Mouse (Mus musculus) embryonic facial prominence, embryonic 13.5 days (tissue): Measurements from ENCODE around the gene Cfap46. TPM values are rescaled to one million over a fixed set of nuclear protein-coding genes. Genes with fewer than 3 reads are reported as not detected.

ENCODE experiments used
- ATAC-seq: fragments of 200-750 bp; cut with Nextera tagmentation; 2 replicates; pipeline ENCODE4 v1.8.0; 2017; ENCODE audit warnings: low read depth; ENCODE audit not compliant: insufficient number of reproducible peaks, insufficient read depth, low FRiP score, low TSS enrichment
- H3K27ac ChIP-seq: fragments of 300-500 bp; sonication (generic); 2 replicates; pipeline ENCODE4 v1.5.1; 2015; ENCODE audit warnings: moderate library complexity, mild to moderate bottlenecking, inconsistent platforms
- H3K27me3 ChIP-seq: fragments of 300-500 bp; sonication (generic); 2 replicates; pipeline ENCODE4 v1.6.1; 2015; ENCODE audit warnings: mild to moderate bottlenecking, inconsistent platforms
- H3K36me3 ChIP-seq: fragments of 300-500 bp; sonication (generic); 2 replicates; pipeline ENCODE4 v1.6.1; 2015; ENCODE audit warnings: mild to moderate bottlenecking, inconsistent platforms
- H3K4me1 ChIP-seq: fragments of 300-500 bp; sonication (generic); 2 replicates; pipeline ENCODE4 v1.6.1; 2015; ENCODE audit warnings: inconsistent platforms
- H3K4me2 ChIP-seq: fragments of 300-500 bp; sonication (generic); 2 replicates; pipeline ENCODE4 v1.6.1; 2015; ENCODE audit warnings: moderate library complexity, mild to moderate bottlenecking, inconsistent platforms
- H3K4me3 ChIP-seq: fragments of 300-500 bp; sonication (generic); 2 replicates; pipeline ENCODE4 v1.5.1; 2015; ENCODE audit warnings: mild to moderate bottlenecking, inconsistent platforms
- H3K9ac ChIP-seq: fragments of 300-500 bp; sonication (generic); 2 replicates; pipeline ENCODE4 v1.6.1; 2015; ENCODE audit warnings: mild to moderate bottlenecking, inconsistent platforms
- H3K9me3 ChIP-seq: fragments of 300-500 bp; sonication (generic); 2 replicates; pipeline ENCODE4 v1.6.1; 2016; ENCODE audit warnings: inconsistent platforms
- WGBS: fragments of 180-500 bp; shearing (Covaris S2); methylation state at CpG from one replicate; pipeline ENCODE4 v1.1.7; 2015; ENCODE audit warnings: mixed read lengths; 5-methylcytosine and 5-hydroxymethylcytosine counted together
- polyA plus RNA-seq: library from polyadenylated mRNA; unstranded; fragments of >200 nt; fragmentation: Nextera tagmentation; extraction: Ambion mirVana; gene quantifications from 2 replicates; pipeline ENCODE4 v1.2.1, GENCODE M21; 2015

Gene Cfap46
- polyA plus RNA-seq, 1 experiment from 2014 or later = 0.76 TPM

GRCm38 (mm10) chr7:139572665-139573064 is 111.0 kb downstream of the Cfap46 start:
- no peak overlapping the region for H3K27ac ChIP-seq
- no peak overlapping the region for H3K4me2 ChIP-seq
- H3K27me3 ChIP-seq = peaks cover 9% of the 10 kb centered on the region
- H3K9me3 ChIP-seq = no peaks in the 10 kb centered on the region
- no peaks in the 10 kb centered on the region for H3K4me1 ChIP-seq
- no peak overlapping the region for H3K9ac ChIP-seq
- WGBS = 86% methylated on average over 3 of the region's 3 CpGs
- H3K4me3 ChIP-seq = no peak overlapping the region
- H3K36me3 ChIP-seq = peaks cover 39% of the 10 kb centered on the region
- ATAC-seq = no peak

- Histone ChIP-seq H3K27me3 (no peaks in the 10 kb centered on the region), H3K27ac (no peak overlapping the region), H3K9ac (no peak overlapping the region), H3K36me3 (peaks cover 35% of the 10 kb centered on the region), H3K9me3 (no peaks in the 10 kb centered on the region), H3K4me1 (no peaks in the 10 kb centered on the region), H3K4me2 (no peak overlapping the region), H3K4me3 (no peak overlapping the region)
- ATAC-seq = no peak
- 90% methylated on average over 5 of the region's 5 CpGs for WGBS
Measured at GRCm38 (mm10) chr7:139570788-139571187, 112.8 kb downstream of the Cfap46 start.

- Histone ChIP-seq H3K27me3 (no peaks in the 10 kb centered on the region), H3K4me3 (no peak overlapping the region), H3K4me1 (no peaks in the 10 kb centered on the region), H3K36me3 (peaks cover 29% of the 10 kb centered on the region), H3K27ac (no peak overlapping the region), H3K4me2 (no peak overlapping the region), H3K9ac (no peak overlapping the region), H3K9me3 (no peaks in the 10 kb centered on the region)
- no peak for ATAC-seq
- WGBS = 82% methylated on average over 8 of the region's 8 CpGs
Measured at GRCm38 (mm10) chr7:139566533-139566932, 117.1 kb downstream of the Cfap46 start.

GRCm38 (mm10) chr7:139565998-139566397 is 117.6 kb downstream of the Cfap46 start:
- H3K36me3 ChIP-seq = peaks cover 29% of the 10 kb centered on the region
- no peak overlapping the region for H3K4me2 ChIP-seq
- no peak overlapping the region for H3K27ac ChIP-seq
- no peak overlapping the region for H3K9ac ChIP-seq
- no peaks in the 10 kb centered on the region for H3K4me1 ChIP-seq
- no peaks in the 10 kb centered on the region for H3K27me3 ChIP-seq
- 77% methylated on average over 6 of the region's 6 CpGs for WGBS
- no peak overlapping the region for H3K4me3 ChIP-seq
- no peaks in the 10 kb centered on the region for H3K9me3 ChIP-seq
- ATAC-seq = no peak

- no peak for ATAC-seq
- H3K27ac ChIP-seq = no peak overlapping the region
Measured at GRCm38 (mm10) chr7:139564161-139564560, 119.5 kb downstream of the Cfap46 start.

GRCm38 (mm10) chr7:139563425-139563824 is 120.2 kb downstream of the Cfap46 start:
- ATAC-seq = no peak
- Histone ChIP-seq H3K27me3 (no peaks in the 10 kb centered on the region), H3K4me2 (no peak overlapping the region), H3K36me3 (peaks cover 39% of the 10 kb centered on the region), H3K4me3 (no peak overlapping the region), H3K27ac (no peak overlapping the region), H3K9me3 (no peaks in the 10 kb centered on the region), H3K9ac (no peak overlapping the region), H3K4me1 (no peaks in the 10 kb centered on the region)
- WGBS = 82% methylated on average over 4 of the region's 4 CpGs

More at GRCm38 (mm10) chr7:139564161-139564560, 119.5 kb downstream of the Cfap46 start:
- Histone ChIP-seq H3K9me3 (no peaks in the 10 kb centered on the region), H3K4me2 (no peak overlapping the region), H3K36me3 (peaks cover 33% of the 10 kb centered on the region), H3K4me1 (no peaks in the 10 kb centered on the region), H3K4me3 (no peak overlapping the region), H3K9ac (no peak overlapping the region), H3K27me3 (no peaks in the 10 kb centered on the region)
- 87% methylated on average over 2 of the region's 2 CpGs for WGBS

- Histone ChIP-seq H3K27ac (no peak overlapping the region), H3K4me1 (no peaks in the 10 kb centered on the region), H3K36me3 (peaks cover 21% of the 10 kb centered on the region), H3K4me2 (no peak overlapping the region), H3K4me3 (no peak overlapping the region), H3K9me3 (no peaks in the 10 kb centered on the region), H3K9ac (no peak overlapping the region), H3K27me3 (no peaks in the 10 kb centered on the region)
- 80% methylated on average over 10 of the region's 10 CpGs for WGBS
- ATAC-seq = no peak
Measured at GRCm38 (mm10) chr7:139559659-139560058, 124.0 kb downstream of the Cfap46 start.

GRCm38 (mm10) chr7:139556746-139557526 is 126.7 kb downstream of the Cfap46 start:
- peaks cover 15% of the 10 kb centered on the region for H3K36me3 ChIP-seq
- H3K4me3 ChIP-seq = no peak overlapping the region
- 30% methylated on average over 10 of the region's 10 CpGs for WGBS
- no peak overlapping the region for H3K4me2 ChIP-seq
- H3K4me1 ChIP-seq = no peaks in the 10 kb centered on the region
- no peaks in the 10 kb centered on the region for H3K27me3 ChIP-seq
- H3K9me3 ChIP-seq = no peaks in the 10 kb centered on the region
- ATAC-seq = no peak
- H3K27ac ChIP-seq = no peak overlapping the region
- no peak overlapping the region for H3K9ac ChIP-seq

- Histone ChIP-seq H3K36me3 (peaks cover 15% of the 10 kb centered on the region), H3K4me3 (no peak overlapping the region), H3K27ac (no peak overlapping the region), H3K27me3 (no peaks in the 10 kb centered on the region), H3K9ac (no peak overlapping the region), H3K4me1 (no peaks in the 10 kb centered on the region), H3K4me2 (no peak overlapping the region), H3K9me3 (no peaks in the 10 kb centered on the region)
- 55% methylated on average over 5 of the region's 5 CpGs for WGBS
- ATAC-seq = no peak
Measured at GRCm38 (mm10) chr7:139556331-139556730, 127.3 kb downstream of the Cfap46 start.

- H3K9me3 ChIP-seq = no peaks in the 10 kb centered on the region
- no peak overlapping the region for H3K4me2 ChIP-seq
- 75% methylated on average over 2 of the region's 2 CpGs for WGBS
- 0 out of 2 replicates have a peak, but pooled peaks cover 10% of the 10 kb centered on the region for H3K4me1 ChIP-seq
- H3K27me3 ChIP-seq = no peaks in the 10 kb centered on the region
- no peak for ATAC-seq
- no peak overlapping the region for H3K9ac ChIP-seq
- H3K4me3 ChIP-seq = no peak overlapping the region
- H3K36me3 ChIP-seq = no peaks in the 10 kb centered on the region
- H3K27ac ChIP-seq = no peak overlapping the region
Measured at GRCm38 (mm10) chr7:139551519-139551918, 132.1 kb downstream of the Cfap46 start.
